Mouse (Mus musculus) heart, adult 2 months (tissue): Measurements from ENCODE around the gene Cntn2.

Experiments
- CTCF ChIP-seq: fragments of 200-600 bp; IDR thresholded peaks from 2 replicates; pipeline ENCODE4 v1.8.1; 2022; ENCODE audit warnings: antibody characterized with exemption, mild to moderate bottlenecking, moderate library complexity
- EP300 ChIP-seq: fragments of 200-500 bp; IDR thresholded peaks from 2 replicates; pipeline ENCODE4 v1.6.1; 2011; ENCODE audit warnings: low read depth, low read length, control low read depth; ENCODE audit not compliant: insufficient read depth

GRCm38 (mm10) chr1:132516776-132517175, 26.3 kb downstream of the Cntn2 start:
- TF ChIP-seq CTCF (no peak), EP300 (no peak)
